Mouse (Mus musculus): ENCODE results near the gene Spred3. TPM values are rescaled to one million over a fixed set of nuclear protein-coding genes. Genes with fewer than 3 reads are reported as not detected.

Spred3 gene
- total RNA-seq (2023): 1 to 10 TPM; 1.5 to 1.7 TPM

GRCm38 (mm10) chr7:29170066-29170754, at the start of gene Spred3, which contains the start of gene Ggn:
TSS of gene Spred3 (minus strand) at chr7:29170411.
TSS of gene Ggn (plus strand) at chr7:29170210.

GRCm38 (mm10) chr7:29213675-29214082, 43.5 kb upstream of the Spred3 start, which contains the start of gene Catsperg1:
TSS of gene Catsperg1 (minus strand) at chr7:29214035.

GRCm38 (mm10) chr7:29180077-29180853, 10.1 kb upstream of the Spred3 start, which contains the start of gene Psmd8:
TSS of gene Psmd8 (minus strand) at chr7:29180701.

GRCm38 (mm10) chr7:29155838-29156782, 14.1 kb downstream of the Spred3 start, which contains the start of gene Fam98c:
TSS of gene Fam98c (minus strand) at chr7:29156234.

GRCm38 (mm10) chr7:29134693-29135386, 35.4 kb downstream of the Spred3 start, which contains the start of gene Rasgrp4:
TSS of gene Rasgrp4 (plus strand) at chr7:29134851.

GRCm38 (mm10) chr7:29124970-29125369, 45.2 kb downstream of the Spred3 start, which contains the start of gene Ryr1:
TSS of gene Ryr1 (minus strand) at chr7:29125179.

Other genes starting within 250 kb of the Spred3 start
- 100 to 1,000 TPM; 108 to 109 TPM for gene Actn4, start 208.1 kb downstream of the Spred3 start, total RNA-seq (2023)
- 100 to 1,000 TPM; 267 to 290 TPM for gene Eif3k, start 188.5 kb downstream of the Spred3 start, total RNA-seq (2023)
- 100 to 1,000 TPM; 344 to 379 TPM for gene Map4k1, start 188.4 kb downstream of the Spred3 start, total RNA-seq (2023)
- gene Ryr1, start 45.2 kb downstream of the Spred3 start, total RNA-seq (2023): under 1 TPM; 0.32 to 0.39 TPM
- 1 to 10 TPM; 4.1 to 4.4 TPM for gene Rasgrp4, start 35.6 kb downstream of the Spred3 start, total RNA-seq (2023)
- 10 to 100 TPM; 27.9 to 33.3 TPM for gene Fam98c, start 14.2 kb downstream of the Spred3 start, total RNA-seq (2023)
- not detected for gene Ggn, start 201 bp downstream of the Spred3 start, total RNA-seq (2023)
- 100 to 1,000 TPM; 197 to 231 TPM for gene Psmd8, start 10.3 kb upstream of the Spred3 start, total RNA-seq (2023)
- 1 to 10 TPM; 2.4 to 2.8 TPM for gene Catsperg1, start 43.6 kb upstream of the Spred3 start, total RNA-seq (2023)
- 1 to 10 TPM; 1.4 to 1.9 TPM for gene Kcnk6, start 62.1 kb upstream of the Spred3 start, total RNA-seq (2023)
- gene Yif1b, start 67.9 kb upstream of the Spred3 start, total RNA-seq (2023): 10 to 100 TPM; 22.3 to 24.6 TPM
- 1 to 10 TPM; 3.2 to 3.5 TPM for gene 2200002D01Rik, start 78.1 kb upstream of the Spred3 start, total RNA-seq (2023)
- gene Spint2, start 111.5 kb upstream of the Spred3 start, total RNA-seq (2023): 10 to 100 TPM; 38.6 to 45.2 TPM
- gene Ppp1r14a, start 118.9 kb upstream of the Spred3 start, total RNA-seq (2023): not detected
- 1 to 10 TPM in 1 of 2 experiments, not detected in 1; 1.0 TPM for gene Dpf1, start 133.5 kb upstream of the Spred3 start, total RNA-seq (2023)